Mouse (Mus musculus): ENCODE measurements around the gene Ddx19a.

DNA sequence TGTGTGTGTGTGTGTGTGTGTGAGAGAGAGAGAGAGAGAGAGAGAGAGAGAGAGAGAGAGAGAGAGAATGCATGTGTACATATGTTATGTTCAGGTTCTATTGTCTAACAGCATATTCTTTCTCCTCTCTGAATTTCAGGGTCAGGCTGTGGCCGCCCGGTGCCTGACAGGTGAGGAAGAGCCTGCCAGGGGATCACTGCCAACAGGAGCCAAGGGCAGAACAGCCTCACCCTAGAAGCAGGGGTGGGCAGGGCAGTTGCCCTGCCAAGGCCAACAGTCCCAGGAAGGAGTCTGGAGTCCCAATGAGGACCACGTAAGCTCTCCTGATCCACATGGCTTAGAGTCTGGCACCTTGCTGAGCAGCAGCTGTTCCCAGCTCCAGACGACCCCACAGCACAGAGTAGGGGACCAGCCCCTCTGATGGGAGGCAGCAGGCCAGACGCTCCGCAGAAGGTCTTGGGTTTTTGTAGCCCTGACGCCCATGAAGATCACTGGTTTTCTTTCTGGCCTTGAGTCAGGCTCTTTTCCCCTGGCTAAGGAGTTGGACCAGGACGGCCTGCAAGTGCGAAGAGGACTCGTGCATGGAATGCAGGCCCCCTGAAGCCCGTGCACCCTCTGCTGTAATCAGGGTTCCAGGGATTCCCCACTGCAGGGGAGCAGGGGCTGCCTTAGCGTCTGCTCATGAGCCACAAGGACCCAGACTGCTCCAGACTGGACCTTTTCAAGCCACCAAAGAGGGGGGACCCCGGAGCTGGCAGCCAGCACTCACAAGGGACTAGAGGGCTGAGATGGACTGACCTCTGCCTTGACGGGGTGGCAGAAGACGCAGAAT is 40.8 kb downstream of the Ddx19a start:
- TF ChIP-seq CTCF (IDR thresholded peaks at IDR 0.05; ENCODE audit: control insufficient read depth, insufficient read depth, insufficient replicate concordance, low read depth, low read length) (no peak), POLR2A (IDR thresholded peaks at IDR 0.05; ENCODE audit: control insufficient read depth, low read depth, low read length) (no peak)

Measured in testis, adult 2 months (tissue).